24 mouse cellular contexts compared by ENCODE assay signal in genomic region chr2:51175276-51175675, GRCm38 (mm10). TPM values are rescaled to one million over a fixed set of nuclear protein-coding genes. Genes with fewer than 3 reads are reported as not detected.
DNase-seq lines count a peak whose midpoint lies in the region; ATAC-seq and TF ChIP-seq lines count a peak whose summit lies in the region.
"Had no signal": no experiment of that assay in that cellular context is flagged by ENCODE, and none has a peak within 500 bp of the region (broad histone marks: within the 10 kb centered on the region; RNA-seq: fewer than 3 reads in every experiment).

No protein-coding gene starts in this region.

- no peak overlapping the region for H3K27ac ChIP-seq in forebrain, embryonic 14.5 days (ENCODE audit: low read depth, low read length)
- H3K27ac ChIP-seq in forebrain, postnatal 0 days (ENCODE audit: low read depth, low read length), result no peak overlapping the region
- H3K27ac ChIP-seq in kidney, embryonic 14.5 days (ENCODE audit: low read depth, low read length), result no peak overlapping the region
- no peak overlapping the region for H3K27ac ChIP-seq in midbrain, postnatal 0 days (ENCODE audit: low read depth, low read length)
- H3K27ac ChIP-seq in midbrain, embryonic 14.5 days (replicated peaks; ENCODE audit: low read depth, low read length), result no peak overlapping the region
- H3K27ac ChIP-seq: embryonic facial prominence, embryonic 13.5 days; forebrain, embryonic 10.5 days; heart, embryonic 10.5 days; hindbrain, embryonic 10.5 days; hindbrain, embryonic 15.5 days; limb, embryonic 12.5 days; neural tube, embryonic 13.5 days had no signal

- no peak overlapping the region for H3K9ac ChIP-seq in forebrain, embryonic 14.5 days (ENCODE audit: low read length)
- H3K9ac ChIP-seq in forebrain, postnatal 0 days, result no peak overlapping the region
- no peak overlapping the region for H3K9ac ChIP-seq in kidney, embryonic 14.5 days (ENCODE audit: low read depth, low read length)
- H3K9ac ChIP-seq in midbrain, postnatal 0 days (replicated peaks; ENCODE audit: low read length, poor library complexity, severe bottlenecking), result no peak overlapping the region
- H3K9ac ChIP-seq in midbrain, embryonic 14.5 days (replicated peaks; ENCODE audit: low read length), result no peak overlapping the region
- H3K9ac ChIP-seq: embryonic facial prominence, embryonic 13.5 days; hindbrain, embryonic 15.5 days; limb, embryonic 12.5 days; neural tube, embryonic 13.5 days had no signal

- no peaks in the 10 kb centered on the region for H3K27me3 ChIP-seq in forebrain, embryonic 14.5 days (replicated peaks; ENCODE audit: control insufficient read depth, insufficient read depth, low read length)
- no peaks in the 10 kb centered on the region for H3K27me3 ChIP-seq in forebrain, postnatal 0 days (ENCODE audit: insufficient read depth, low read length)
- no peaks in the 10 kb centered on the region for H3K27me3 ChIP-seq in kidney, embryonic 14.5 days (ENCODE audit: control insufficient read depth, insufficient read depth, low read length)
- H3K27me3 ChIP-seq in midbrain, postnatal 0 days (ENCODE audit: insufficient read depth, low read length), result no peaks in the 10 kb centered on the region
- no peaks in the 10 kb centered on the region for H3K27me3 ChIP-seq in midbrain, embryonic 14.5 days (ENCODE audit: control insufficient read depth, insufficient read depth, low read length)
- H3K27me3 ChIP-seq: embryonic facial prominence, embryonic 13.5 days; hindbrain, embryonic 15.5 days; limb, embryonic 12.5 days; neural tube, embryonic 13.5 days had no signal

- H3K36me3 ChIP-seq in forebrain, embryonic 14.5 days (ENCODE audit: control insufficient read depth, insufficient read depth, low read length), result no peaks in the 10 kb centered on the region
- no peaks in the 10 kb centered on the region for H3K36me3 ChIP-seq in forebrain, postnatal 0 days (ENCODE audit: insufficient read depth)
- no peaks in the 10 kb centered on the region for H3K36me3 ChIP-seq in kidney, embryonic 14.5 days (ENCODE audit: control insufficient read depth, insufficient read depth, low read length)
- no peaks in the 10 kb centered on the region for H3K36me3 ChIP-seq in midbrain, postnatal 0 days (ENCODE audit: insufficient read depth, low read length)
- no peaks in the 10 kb centered on the region for H3K36me3 ChIP-seq in midbrain, embryonic 14.5 days (ENCODE audit: control insufficient read depth, insufficient read depth, low read length)
- H3K36me3 ChIP-seq: embryonic facial prominence, embryonic 13.5 days; forebrain, embryonic 10.5 days; heart, embryonic 10.5 days; hindbrain, embryonic 10.5 days; hindbrain, embryonic 15.5 days; limb, embryonic 12.5 days; neural tube, embryonic 13.5 days had no signal

- ATAC-seq in forebrain, embryonic 14.5 days, result no peak
- no peak for ATAC-seq in forebrain, postnatal 0 days
- ATAC-seq in kidney, embryonic 14.5 days (ENCODE audit: low FRiP score, low TSS enrichment), result no peak
- ATAC-seq in midbrain, postnatal 0 days (ENCODE audit: low FRiP score), result no peak
- ATAC-seq in midbrain, embryonic 14.5 days (ENCODE audit: low FRiP score, low TSS enrichment), result no peak
- ATAC-seq: forebrain, embryonic 16.5 days; inflammation-experienced regulatory T-cells, adult 6 months had no signal

- peak; percentile 21 for DNase-seq in forebrain, embryonic 14.5 days (ENCODE audit: low spot score)
- no peak for DNase-seq in forebrain, postnatal 0 days
- peak; percentile 18 for DNase-seq in kidney, postnatal 14 days
- peak; percentile 19 for DNase-seq in midbrain, postnatal 0 days (ENCODE audit: low spot score)
- no peak for DNase-seq in midbrain, embryonic 14.5 days
- no peak for DNase-seq in layer of hippocampus, postnatal 25 days (ENCODE audit: extremely low spot score in 1 of 2, low spot score in 1 of 2)
- DNase-seq: adrenal gland, adult 2 months; adrenal gland, postnatal 36 days; cerebellum, adult 11 months; cerebellum, adult 9-11 months; kidney, adult 11 months; thymus, postnatal 4 days had no signal

- 0 out of 2 replicates have a peak, but pooled peaks cover 3% of the 10 kb centered on the region for H3K4me1 ChIP-seq in forebrain, embryonic 14.5 days (ENCODE audit: control insufficient read depth, insufficient read depth, low read length)
- H3K4me1 ChIP-seq in forebrain, postnatal 0 days (ENCODE audit: insufficient read depth), result no peaks in the 10 kb centered on the region
- no peaks in the 10 kb centered on the region for H3K4me1 ChIP-seq in kidney, embryonic 14.5 days (ENCODE audit: control insufficient read depth, insufficient read depth, low read length)
- H3K4me1 ChIP-seq in midbrain, postnatal 0 days (ENCODE audit: insufficient read depth, low read length), result no peaks in the 10 kb centered on the region; the same call in 1 of the 2 replicates
- no peaks in the 10 kb centered on the region for H3K4me1 ChIP-seq in midbrain, embryonic 14.5 days (ENCODE audit: control insufficient read depth, insufficient read depth, low read length)
- H3K4me1 ChIP-seq: hindbrain, embryonic 10.5 days; hindbrain, embryonic 15.5 days; neural tube, embryonic 13.5 days had no signal

- WGBS in forebrain, embryonic 14.5 days, result 81% methylated on average over 5 of the region's 5 CpGs
- 62% methylated on average over 5 of the region's 5 CpGs for WGBS in forebrain, postnatal 0 days
- 90% methylated on average over 5 of the region's 5 CpGs for WGBS in kidney, embryonic 14.5 days
- 87% methylated on average over 5 of the region's 5 CpGs for WGBS in midbrain, postnatal 0 days
- WGBS in midbrain, embryonic 14.5 days, result 89% methylated on average over 5 of the region's 5 CpGs

- H3K4me3 ChIP-seq in forebrain, embryonic 14.5 days (ENCODE audit: low read depth, low read length), result no peak overlapping the region
- no peak overlapping the region for H3K4me3 ChIP-seq in forebrain, postnatal 0 days (ENCODE audit: low read depth, low read length)
- no peak overlapping the region for H3K4me3 ChIP-seq in kidney, embryonic 14.5 days (ENCODE audit: low read length)
- no peak overlapping the region for H3K4me3 ChIP-seq in midbrain, postnatal 0 days (ENCODE audit: low read depth, low read length)
- H3K4me3 ChIP-seq in midbrain, embryonic 14.5 days (replicated peaks; ENCODE audit: low read depth, low read length), result no peak overlapping the region
- H3K4me3 ChIP-seq: embryonic facial prominence, embryonic 13.5 days; forebrain, embryonic 10.5 days; heart, embryonic 10.5 days; hindbrain, embryonic 10.5 days; hindbrain, embryonic 15.5 days; limb, embryonic 12.5 days; neural tube, embryonic 13.5 days had no signal

- H3K9me3 ChIP-seq in forebrain, embryonic 14.5 days (replicated peaks; ENCODE audit: control insufficient read depth, low read length), result no peaks in the 10 kb centered on the region
- no peaks in the 10 kb centered on the region for H3K9me3 ChIP-seq in forebrain, postnatal 0 days (ENCODE audit: low read length)
- no peaks in the 10 kb centered on the region for H3K9me3 ChIP-seq in kidney, embryonic 14.5 days (ENCODE audit: control insufficient read depth, low read length)
- H3K9me3 ChIP-seq in midbrain, postnatal 0 days (ENCODE audit: low read length), result no peaks in the 10 kb centered on the region
- H3K9me3 ChIP-seq in midbrain, embryonic 14.5 days (ENCODE audit: control insufficient read depth, low read length), result no peaks in the 10 kb centered on the region
- H3K9me3 ChIP-seq: embryonic facial prominence, embryonic 13.5 days; forebrain, embryonic 10.5 days; heart, embryonic 10.5 days; hindbrain, embryonic 10.5 days; hindbrain, embryonic 15.5 days; limb, embryonic 12.5 days; neural tube, embryonic 13.5 days had no signal

- no peak overlapping the region for H3K4me2 ChIP-seq in forebrain, embryonic 14.5 days (ENCODE audit: low read length)
- H3K4me2 ChIP-seq in forebrain, postnatal 0 days (ENCODE audit: low read depth), result no peak overlapping the region
- H3K4me2 ChIP-seq in kidney, embryonic 14.5 days (replicated peaks; ENCODE audit: low read depth, low read length), result no peak overlapping the region
- no peak overlapping the region for H3K4me2 ChIP-seq in midbrain, postnatal 0 days (ENCODE audit: low read depth, low read length, poor library complexity, severe bottlenecking)
- H3K4me2 ChIP-seq in midbrain, embryonic 14.5 days (ENCODE audit: low read length), result no peak overlapping the region
- H3K4me2 ChIP-seq: embryonic facial prominence, embryonic 13.5 days; hindbrain, embryonic 15.5 days; limb, embryonic 12.5 days; midbrain, embryonic 11.5 days; neural tube, embryonic 13.5 days had no signal

- no peak for TF ChIP-seq CTCF in forebrain, postnatal 0 days (IDR thresholded peaks at IDR 0.05; ENCODE audit: low read depth)
- no peak for TF ChIP-seq CTCF in midbrain, postnatal 0 days (IDR thresholded peaks at IDR 0.05)

RNA-seq across cellular contexts. Expression of gene Rnd3, which starts 26.4 kb away (rescaled TPM):
- 191 and 206 TPM in 2 replicates for polyA plus RNA-seq in forebrain, embryonic 14.5 days (2014; fragmentation: Nextera tagmentation; extraction: Ambion mirVana)
- 78.8 and 103 TPM in 2 replicates for total RNA-seq in forebrain, postnatal 0 days (2014; rRNA removed)
- polyA plus RNA-seq in forebrain, postnatal 0 days (2015; fragmentation: Nextera tagmentation; extraction: Ambion mirVana), result 62.3 and 72.7 TPM in 2 replicates
- polyA plus RNA-seq in kidney, embryonic 14.5 days (2014; fragmentation: Nextera tagmentation; extraction: Ambion mirVana), result 23.8 and 41.5 TPM in 2 replicates
- total RNA-seq in midbrain, postnatal 0 days (2014; rRNA removed), result 70.4 and 73.9 TPM in 2 replicates
- polyA plus RNA-seq in midbrain, postnatal 0 days (2015; fragmentation: Nextera tagmentation; extraction: Ambion mirVana), result 81.1 and 88.9 TPM in 2 replicates
- polyA plus RNA-seq in midbrain, embryonic 14.5 days (2014; fragmentation: Nextera tagmentation; extraction: Ambion mirVana), result 210 and 322 TPM in 2 replicates
- 10 to 100 TPM; 13.0 to 14.9 TPM for total RNA-seq in layer of hippocampus, postnatal 25 days (2021)
- total RNA-seq: MEL had no signal

Comparison
In these comparisons a context has a peak if more than half of its experiments do, and no peak if none do; other contexts are left out.
1. DNase-seq: peak in forebrain, embryonic 14.5 days (single experiment), kidney, postnatal 14 days (single experiment) and midbrain, postnatal 0 days (single experiment); none in forebrain, postnatal 0 days (single experiment), midbrain, embryonic 14.5 days (single experiment) and layer of hippocampus, postnatal 25 days (0 of 2).